Mouse (Mus musculus) ES-E14 (cell line): Measurements from ENCODE around the gene Mgat2. TPM values are rescaled to one million over a fixed set of nuclear protein-coding genes. Genes with fewer than 3 reads are reported as not detected.
A peak's percentile ranks its signal among the peaks of the same experiment; 100 is the strongest.

Source experiments
- DNase-seq: peaks from one replicate; pipeline ENCODE4 v3.0.0-alpha.2; 2013; ENCODE audit warnings: low read depth, low spot score
- H3K27ac ChIP-seq: 2 replicates; pipeline ENCODE4 v1.5.1; 2012; ENCODE audit warnings: low read depth, mild to moderate bottlenecking, low read length, moderate library complexity, mixed read lengths; ENCODE audit not compliant: poor library complexity, insufficient read depth, severe bottlenecking
- H3K36me3 ChIP-seq: 2 replicates; pipeline ENCODE4 v1.6.1; 2012; ENCODE audit warnings: mild to moderate bottlenecking, low read length, moderate library complexity, mixed read lengths; ENCODE audit not compliant: control insufficient read depth, poor library complexity, insufficient read depth, severe bottlenecking
- H3K4me1 ChIP-seq, 2 experiments: fragments of 150-350 bp in 1 of 2; sonication (generic) in 1 of 2; 2 replicates each; pipeline ENCODE4 v1.6.1; 2012; ENCODE audit warnings: low read length in 2 of 2, mild to moderate bottlenecking in 1 of 2, mixed read lengths in 1 of 2; ENCODE audit not compliant: control insufficient read depth in 2 of 2, insufficient read depth in 2 of 2, poor library complexity in 1 of 2
- H3K4me3 ChIP-seq, 2 experiments: fragments of 150-350 bp in 1 of 2; sonication (generic) in 1 of 2; 2 replicates each; pipeline ENCODE4 v1.5.1; 2012; ENCODE audit warnings: low read length in 2 of 2, low read depth in 1 of 2, mild to moderate bottlenecking in 1 of 2, mixed read lengths in 1 of 2; ENCODE audit not compliant: insufficient read depth in 1 of 2, poor library complexity in 1 of 2, severe bottlenecking in 1 of 2
- H3K9ac ChIP-seq: 2 replicates; pipeline ENCODE4 v1.6.1; 2012; ENCODE audit warnings: low read depth, mild to moderate bottlenecking, low read length, mixed read lengths; ENCODE audit not compliant: poor library complexity, insufficient read depth, severe bottlenecking
- H3K9me3 ChIP-seq: fragments of 150-350 bp; sonication (generic); 2 replicates; pipeline ENCODE4 v1.6.1; 2012; ENCODE audit warnings: low read depth, mild to moderate bottlenecking, low read length; ENCODE audit not compliant: control insufficient read depth, insufficient read depth
- CHD2 ChIP-seq: IDR thresholded peaks from 2 replicates; pipeline ENCODE4 v1.6.1; 2014; ENCODE audit warnings: mild to moderate bottlenecking, low read depth, low read length, inconsistent platforms
- HCFC1 ChIP-seq: IDR thresholded peaks from 2 replicates; pipeline ENCODE4 v1.6.1; 2012; ENCODE audit warnings: low read length, inconsistent platforms, borderline replicate concordance; ENCODE audit not compliant: insufficient read depth
- MAFK ChIP-seq: IDR thresholded peaks from 2 replicates; pipeline ENCODE4 v1.6.1; 2014; ENCODE audit warnings: mild to moderate bottlenecking, low read depth, low read length, inconsistent platforms; ENCODE audit not compliant: insufficient read depth
- ZC3H11A ChIP-seq: IDR thresholded peaks from 2 replicates; pipeline ENCODE4 v1.6.1; 2012; ENCODE audit warnings: low read depth, mild to moderate bottlenecking, inconsistent platforms, low read length, borderline replicate concordance
- ZNF384 ChIP-seq: IDR thresholded peaks from 2 replicates; pipeline ENCODE4 v1.6.1; 2012; ENCODE audit warnings: low read depth, low read length, inconsistent platforms
- in situ Hi-C, 2 experiments: fragments of 600-800 bp; cut with MboI; formaldehyde crosslinking; loops; one replicate each; pipeline ENCODE4 v1.15.1; 2025; ENCODE audit warnings: low sequenced_read_pairs in 2 of 2, inconsistent platforms in 1 of 2; ENCODE audit not compliant: unreplicated experiment in 2 of 2
- total RNA-seq: library from RNA; depleted of rRNA; stranded (reverse); fragments of 300-350 nt; gene quantifications from 2 replicates; pipeline ENCODE4 v1.2.3, GENCODE M21; 2012; rRNA removed

The Mgat2 gene
- total RNA-seq, result 53.8 and 56.8 TPM in 2 replicates

DNA sequence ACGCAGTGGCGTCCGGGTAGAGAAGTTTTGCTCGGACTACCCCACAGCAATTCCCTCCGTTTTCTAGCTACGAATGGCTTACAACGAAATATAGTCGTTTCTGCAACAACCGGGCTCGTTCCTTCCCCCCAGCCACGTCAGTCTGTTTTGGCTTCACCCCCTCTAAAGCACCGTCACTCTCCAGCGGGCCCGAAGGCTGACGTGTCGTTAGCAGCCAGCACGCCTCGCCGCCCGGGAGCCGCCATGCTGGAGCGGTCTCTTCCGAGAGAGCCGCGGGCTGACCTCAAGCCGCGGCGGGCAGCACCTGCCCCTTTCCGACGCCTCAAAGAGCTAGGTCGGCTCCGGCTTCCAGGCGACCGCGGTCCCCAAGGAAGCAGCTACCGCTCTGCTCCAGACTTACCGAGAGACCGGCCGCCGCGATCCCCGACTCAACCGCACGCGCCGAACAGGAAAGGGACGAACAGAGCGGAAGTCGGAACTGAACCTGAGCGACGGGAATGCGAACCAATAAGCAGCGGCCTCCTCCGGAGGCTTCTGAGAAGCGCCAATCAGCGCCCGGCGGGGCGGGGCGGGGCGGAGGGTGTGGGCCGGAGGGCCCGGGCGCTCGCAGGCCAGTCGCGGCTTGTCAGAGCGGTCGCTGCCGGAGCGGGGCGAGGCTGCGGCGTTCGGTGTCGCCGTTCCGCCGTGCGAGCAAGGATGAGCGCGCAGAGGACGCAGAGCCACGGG lies at the start of gene Mgat2, which contains the start of gene Rpl36al:
Mgat2 (plus strand) TSS at position 575 of the 726 bp plus-strand sequence.
Rpl36al (minus strand) TSS at position 501 of the 726 bp plus-strand sequence.
- in situ Hi-C loops, result no loop called here
- peaks cover 9% of the 10 kb centered on the region for H3K36me3 ChIP-seq
- peaks cover 2% of the 10 kb centered on the region in 2 experiments; a peak in 2 of 4 replicates for H3K4me1 ChIP-seq
- H3K4me3 ChIP-seq, result peak within 1 kb of the TSS; percentile 92 to 97
- no peaks in the 10 kb centered on the region for H3K9me3 ChIP-seq
- peak within 1 kb of the TSS; percentile 54 for H3K27ac ChIP-seq
- peak; percentile 98 for DNase-seq
- TF ChIP-seq HCFC1, result 0 out of 2 replicates have a peak, but pooled peaks have one; percentile 42
- peak; percentile 84 for TF ChIP-seq CHD2
- no peak for TF ChIP-seq ZNF384
- TF ChIP-seq ZC3H11A, result no peak
- no peak for TF ChIP-seq MAFK
- peak within 1 kb of the TSS; percentile 96 for H3K9ac ChIP-seq

DNA sequence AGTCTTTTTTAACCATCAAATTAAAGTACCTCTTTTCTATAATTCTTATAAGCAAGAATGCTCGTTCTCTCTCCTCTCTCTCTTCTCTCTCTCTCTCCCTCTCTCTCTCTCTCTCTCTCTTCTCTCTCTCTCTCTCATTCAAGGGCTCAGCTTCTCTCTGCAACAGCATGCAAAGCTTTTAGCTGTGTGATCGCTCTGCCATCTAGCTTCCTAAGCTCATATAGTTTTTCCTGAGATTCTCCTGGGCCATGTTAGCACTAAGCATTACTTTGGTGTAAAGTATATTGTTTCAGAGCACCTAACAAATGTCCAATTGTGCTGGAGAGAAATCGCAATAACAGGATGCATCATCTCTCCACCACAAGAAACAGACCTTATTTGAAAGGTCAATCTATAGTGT lies 44.8 kb upstream of the Mgat2 start:
- no peak for DNase-seq
- Histone ChIP-seq H3K4me3 (no peak overlapping the region), H3K9me3 (no peaks in the 10 kb centered on the region), H3K9ac (no peak overlapping the region), H3K4me1 (peaks cover 0 to 6% of the 10 kb centered on the region in 2 experiments; a peak in 1 of 4 replicates), H3K27ac (no peak overlapping the region), H3K36me3 (no peaks in the 10 kb centered on the region)
- TF ChIP-seq ZC3H11A (no peak), ZNF384 (no peak), HCFC1 (no peak), CHD2 (no peak), MAFK (no peak)
- in situ Hi-C loops, result no loop called here

DNA sequence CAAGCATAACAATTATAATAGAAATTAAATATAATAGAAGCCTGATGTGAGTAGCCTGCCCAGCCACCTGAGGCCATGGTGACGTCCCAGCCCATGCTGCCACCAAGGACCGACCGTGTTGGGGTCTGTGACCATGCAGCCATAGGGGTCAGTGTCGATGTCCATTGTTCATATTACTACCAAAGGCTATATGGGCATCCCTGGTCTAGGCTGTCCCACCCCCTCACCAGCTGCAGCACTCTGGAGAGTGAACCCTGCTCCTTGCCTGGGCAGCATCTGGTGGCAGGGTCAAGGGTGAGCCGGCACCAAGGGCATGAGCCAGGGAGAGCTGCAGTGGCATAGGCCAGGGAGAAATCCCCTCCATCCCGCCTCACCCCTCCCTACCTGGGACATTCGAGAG lies 44.1 kb upstream of the Mgat2 start:
- no peak overlapping the region for H3K4me3 ChIP-seq
- no peak for DNase-seq
- H3K9me3 ChIP-seq, result no peaks in the 10 kb centered on the region
- H3K36me3 ChIP-seq, result no peaks in the 10 kb centered on the region
- no peak for TF ChIP-seq HCFC1
- TF ChIP-seq ZC3H11A, result no peak
- no peak for TF ChIP-seq ZNF384
- TF ChIP-seq MAFK, result no peak
- TF ChIP-seq CHD2, result no peak
- H3K27ac ChIP-seq, result no peak overlapping the region
- peaks cover 0 to 6% of the 10 kb centered on the region in 2 experiments; a peak in 1 of 4 replicates for H3K4me1 ChIP-seq
- 0 out of 2 replicates have a peak overlapping the region, but pooled peaks have one; percentile 26 for H3K9ac ChIP-seq
- in situ Hi-C loops, result no loop called here

DNA sequence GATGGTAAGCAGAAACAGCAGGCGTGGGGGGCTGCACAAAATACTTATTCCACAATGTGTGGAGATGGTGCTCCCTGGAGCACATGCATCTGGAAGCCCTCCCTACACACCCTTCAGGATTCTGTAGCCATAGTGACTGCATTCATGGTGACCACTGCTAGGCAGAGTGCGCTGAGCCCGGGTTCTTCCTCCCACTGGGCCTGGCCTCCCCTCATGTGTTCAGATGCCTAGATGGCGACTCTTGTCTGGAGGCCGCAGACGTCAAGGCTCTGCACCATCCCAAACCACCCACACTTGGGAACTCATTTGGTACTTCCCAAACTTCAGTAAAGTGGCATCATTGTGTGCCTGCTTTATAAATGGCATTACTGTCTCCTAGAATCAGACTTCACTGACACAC lies 40.5 kb upstream of the Mgat2 start:
- Histone ChIP-seq H3K4me3 (no peak overlapping the region), H3K36me3 (no peaks in the 10 kb centered on the region), H3K4me1 (peaks cover 0 to 9% of the 10 kb centered on the region in 2 experiments; a peak in 2 of 4 replicates), H3K9ac (no peak overlapping the region), H3K27ac (no peak overlapping the region), H3K9me3 (no peaks in the 10 kb centered on the region)
- DNase-seq, result no peak
- in situ Hi-C loops, result no loop called here
- TF ChIP-seq ZNF384, result no peak
- no peak for TF ChIP-seq ZC3H11A
- no peak for TF ChIP-seq HCFC1
- TF ChIP-seq MAFK, result no peak
- no peak for TF ChIP-seq CHD2
